Mouse (Mus musculus): ENCODE data around the gene Thsd7b. TPM values are rescaled to one million over a fixed set of nuclear protein-coding genes. Genes with fewer than 3 reads are reported as not detected.
"Not testable (repeated sequence)": the region's sequence is repeated elsewhere in the genome, so short reads cannot be mapped to it uniquely, and the experiment has no call there.

Gene Thsd7b
- total RNA-seq, 2 experiments from 2014 or later = 30.8 to 34.5 TPM

GRCm38 (mm10) chr1:129837776-129838175, 564.7 kb downstream of the Thsd7b start:
- no peak for DNase-seq (ENCODE audit: low spot score in 2 of 2)

GRCm38 (mm10) chr1:129838486-129838885, 565.4 kb downstream of the Thsd7b start:
- DNase-seq (ENCODE audit: low spot score in 2 of 2) = no peak

- DNase-seq (ENCODE audit: low spot score in 2 of 2) = peak in 1 of 2 experiments; percentile 25
Measured at GRCm38 (mm10) chr1:129843416-129843815, 570.3 kb downstream of the Thsd7b start.

- no peak for DNase-seq (ENCODE audit: low spot score in 2 of 2)
Measured at GRCm38 (mm10) chr1:129850007-129850564, 577.0 kb downstream of the Thsd7b start.

DNA sequence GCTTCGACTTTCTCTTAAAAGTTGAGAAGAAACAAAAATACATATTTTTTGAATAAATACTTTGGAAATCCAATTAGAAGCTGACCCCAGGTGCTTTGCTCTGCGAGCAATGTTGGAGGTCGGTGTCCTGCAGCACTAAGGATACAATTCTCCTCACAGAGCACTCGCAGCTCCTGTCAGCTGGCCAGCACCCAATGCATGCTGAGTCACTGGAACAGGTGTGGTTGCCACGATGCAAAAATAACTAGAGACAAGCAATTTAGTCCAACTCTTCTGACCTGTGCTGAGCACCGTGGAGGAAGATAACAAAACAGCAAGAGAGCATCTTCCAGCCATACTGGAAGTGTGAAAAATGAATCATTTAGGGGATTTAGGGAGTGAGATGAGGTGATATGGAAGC, 594.6 kb downstream of the Thsd7b start:
- no peak for DNase-seq (ENCODE audit: low spot score in 2 of 2)

GRCm38 (mm10) chr1:129874355-129874754, 601.3 kb downstream of the Thsd7b start:
- DNase-seq (ENCODE audit: low spot score in 2 of 2) = no peak

DNA sequence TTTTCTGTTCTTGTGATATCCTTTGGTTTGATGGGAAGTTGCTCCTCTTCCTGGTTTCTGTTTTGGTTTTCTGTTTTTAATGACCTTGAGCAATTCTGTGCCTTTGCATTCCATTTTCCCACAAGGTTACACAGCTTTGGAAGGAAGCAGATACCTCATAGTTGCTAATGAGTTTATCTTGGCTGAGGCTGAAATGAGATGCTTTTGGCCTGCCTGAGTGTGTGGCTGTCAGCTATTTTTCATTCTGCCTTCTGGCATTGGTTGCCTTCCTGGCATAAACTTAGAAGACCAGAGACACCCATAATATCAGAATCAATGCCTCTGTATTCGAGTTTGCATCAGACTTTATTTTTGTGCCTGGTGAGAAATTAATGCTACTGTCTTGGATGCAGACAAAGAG, 614.8 kb downstream of the Thsd7b start:
- DNase-seq (ENCODE audit: low spot score in 2 of 2) = no peak

- no peak for DNase-seq (ENCODE audit: low spot score in 2 of 2)
Measured at GRCm38 (mm10) chr1:129898121-129898520, 625.0 kb downstream of the Thsd7b start.

GRCm38 (mm10) chr1:129915484-129915883, 642.4 kb downstream of the Thsd7b start:
- DNase-seq (ENCODE audit: low spot score in 2 of 2) = no peak

DNA sequence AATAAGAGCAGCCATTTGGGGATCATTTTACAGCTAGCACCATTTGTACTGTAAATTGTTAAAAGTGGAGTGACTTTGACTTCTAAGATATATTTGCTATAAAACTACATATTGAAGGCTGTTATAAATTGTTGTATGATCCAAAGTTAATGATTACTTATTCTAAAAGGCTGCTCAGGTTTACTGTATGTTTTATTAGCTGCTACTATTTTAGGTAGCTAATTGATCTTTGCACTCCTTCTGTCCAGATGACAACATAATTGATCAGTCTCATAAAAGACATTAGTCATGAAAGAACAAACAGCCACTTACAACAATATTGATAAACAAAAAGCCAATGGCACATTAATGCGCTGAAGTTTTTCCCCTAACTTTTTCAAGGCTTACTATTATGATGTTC, 644.5 kb downstream of the Thsd7b start:
- DNase-seq (ENCODE audit: low spot score in 2 of 2) = no peak

DNA sequence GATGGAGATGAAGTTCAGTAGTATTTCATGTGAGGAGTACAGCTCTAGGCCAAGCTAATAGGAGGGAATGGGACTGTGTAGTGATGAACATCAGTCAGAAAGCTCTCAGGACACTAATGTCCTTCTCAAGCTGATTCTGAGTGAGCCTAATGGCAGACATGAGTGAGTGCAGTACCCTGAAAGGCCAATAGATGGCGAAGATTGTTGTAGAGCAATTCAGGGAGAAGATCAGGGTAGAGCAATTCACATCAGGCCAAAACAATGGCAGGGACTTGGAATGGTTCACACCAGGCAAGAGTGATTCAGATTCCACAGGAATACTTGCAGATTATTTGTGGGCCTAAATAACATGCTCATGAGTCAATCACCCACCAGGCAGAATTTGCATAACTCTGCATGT, 646.3 kb downstream of the Thsd7b start:
- no peak for DNase-seq (ENCODE audit: low spot score in 2 of 2)

GRCm38 (mm10) chr1:129931003-129931402, 657.9 kb downstream of the Thsd7b start:
- DNase-seq (ENCODE audit: low spot score in 2 of 2) = no peak

- no peak for DNase-seq (ENCODE audit: low spot score in 2 of 2)
Measured at GRCm38 (mm10) chr1:129943116-129943515, 670.0 kb downstream of the Thsd7b start.

GRCm38 (mm10) chr1:129947026-129947425, 673.9 kb downstream of the Thsd7b start:
- DNase-seq (ENCODE audit: low spot score in 2 of 2) = no peak

DNA sequence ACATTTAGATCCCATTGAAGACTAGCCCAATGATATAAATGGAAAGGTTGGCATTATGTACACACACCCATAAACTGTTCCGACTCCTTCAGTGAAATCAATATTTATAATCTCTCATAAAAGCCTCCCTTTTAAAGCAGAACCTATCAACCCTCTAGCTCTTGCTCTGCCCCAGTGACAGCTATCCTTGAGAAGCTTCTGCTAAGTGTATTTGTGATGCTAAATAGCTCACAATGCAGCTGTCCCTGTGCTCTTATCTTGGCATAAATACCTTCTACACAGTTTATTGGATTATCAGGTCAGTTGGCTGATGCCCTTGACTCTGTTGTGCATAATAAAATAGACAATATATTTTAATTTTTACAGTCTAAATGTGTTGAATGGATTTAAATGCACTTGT, 682.4 kb downstream of the Thsd7b start:
- no peak for DNase-seq (ENCODE audit: low spot score in 2 of 2)

DNA sequence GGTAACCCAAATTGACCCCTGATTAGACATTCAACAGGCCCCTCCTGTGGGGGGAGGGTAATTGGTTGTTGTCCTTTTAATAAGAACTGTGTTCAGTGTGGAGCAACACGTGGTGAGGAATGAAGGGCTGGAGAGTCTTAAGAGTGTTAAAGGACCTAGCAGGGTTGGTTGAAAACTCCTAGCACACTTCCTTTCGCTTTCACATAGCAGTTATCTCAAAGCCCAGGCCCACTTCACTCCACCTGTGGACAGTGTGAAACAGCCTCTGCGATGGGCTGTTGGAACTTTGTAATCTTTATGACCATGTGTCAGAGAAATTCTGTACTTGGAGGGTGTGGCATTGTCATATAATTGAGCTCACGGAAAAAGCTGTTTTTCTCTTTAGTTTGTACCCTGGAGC, 683.5 kb downstream of the Thsd7b start:
- DNase-seq (ENCODE audit: low spot score in 2 of 2) = no peak

- DNase-seq (ENCODE audit: low spot score in 2 of 2) = not testable (repeated sequence)
Measured at GRCm38 (mm10) chr1:129959352-129959751, 686.2 kb downstream of the Thsd7b start.

DNA sequence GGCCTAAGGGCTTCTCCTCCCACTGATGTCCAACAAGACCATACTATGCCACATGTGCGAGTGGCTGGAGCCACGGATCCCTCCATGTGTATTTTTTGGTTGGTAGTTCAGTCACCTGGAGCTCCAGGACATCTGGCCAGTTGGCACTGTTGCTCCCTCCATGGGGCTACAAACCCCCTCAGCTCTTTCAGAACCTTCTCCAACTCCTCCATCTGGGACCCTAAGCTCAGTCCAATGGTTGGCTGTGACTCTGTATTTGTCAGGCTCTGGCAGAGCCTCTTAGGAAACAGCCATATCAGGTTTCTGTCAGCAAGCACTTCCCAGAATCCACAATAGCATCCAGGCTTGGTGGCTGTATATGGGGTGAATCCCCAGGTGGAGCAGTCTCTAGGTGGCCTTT, 690.1 kb downstream of the Thsd7b start:
- peak; percentile 25 to 33 for DNase-seq (ENCODE audit: low spot score in 2 of 2)

GRCm38 (mm10) chr1:129989247-129989646, 716.1 kb downstream of the Thsd7b start:
- DNase-seq (ENCODE audit: low spot score in 2 of 2) = not testable (repeated sequence)

DNA sequence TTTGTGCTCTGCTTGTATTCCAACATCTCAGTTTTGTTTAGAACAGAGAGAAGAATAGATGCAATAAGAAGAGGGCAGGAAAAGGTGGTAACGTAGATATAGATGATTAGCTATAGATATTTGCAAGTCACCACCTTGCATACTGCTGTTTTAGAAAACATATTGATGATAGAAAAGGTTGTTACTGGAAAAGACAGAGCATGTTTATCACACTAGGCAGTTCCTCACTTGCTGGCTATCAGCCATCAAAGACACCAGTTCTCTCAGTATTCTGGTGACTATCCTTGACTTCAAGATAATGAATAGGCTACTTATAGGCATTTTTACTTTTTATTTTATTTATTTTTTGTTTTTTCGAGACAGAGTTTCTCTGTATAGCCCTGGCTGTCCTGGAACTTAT, 717.7 kb downstream of the Thsd7b start:
- no peak for DNase-seq (ENCODE audit: low spot score in 2 of 2)

GRCm38 (mm10) chr1:130055012-130055411, 781.9 kb downstream of the Thsd7b start:
- DNase-seq (ENCODE audit: low spot score in 2 of 2) = no peak

DNA sequence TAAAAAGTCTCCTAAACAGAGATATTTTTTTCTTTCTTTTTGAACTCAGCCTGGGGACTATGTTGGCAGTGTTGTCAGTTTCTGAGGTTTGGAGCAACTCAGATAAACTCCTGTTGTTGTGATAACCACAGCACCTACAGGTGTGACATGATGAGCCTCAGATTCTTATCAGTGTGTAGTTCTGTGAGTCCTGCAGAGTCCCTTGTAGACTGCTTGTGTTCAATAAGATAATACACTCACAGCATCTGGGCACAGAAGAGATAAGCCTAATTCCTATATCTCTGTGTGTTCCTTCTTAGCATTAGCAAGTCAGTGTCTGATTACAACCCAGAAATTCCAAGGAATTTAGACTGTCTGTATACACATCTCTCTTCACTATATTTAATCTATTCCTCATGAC, 789.0 kb downstream of the Thsd7b start:
- DNase-seq (ENCODE audit: low spot score in 2 of 2) = no peak

DNA sequence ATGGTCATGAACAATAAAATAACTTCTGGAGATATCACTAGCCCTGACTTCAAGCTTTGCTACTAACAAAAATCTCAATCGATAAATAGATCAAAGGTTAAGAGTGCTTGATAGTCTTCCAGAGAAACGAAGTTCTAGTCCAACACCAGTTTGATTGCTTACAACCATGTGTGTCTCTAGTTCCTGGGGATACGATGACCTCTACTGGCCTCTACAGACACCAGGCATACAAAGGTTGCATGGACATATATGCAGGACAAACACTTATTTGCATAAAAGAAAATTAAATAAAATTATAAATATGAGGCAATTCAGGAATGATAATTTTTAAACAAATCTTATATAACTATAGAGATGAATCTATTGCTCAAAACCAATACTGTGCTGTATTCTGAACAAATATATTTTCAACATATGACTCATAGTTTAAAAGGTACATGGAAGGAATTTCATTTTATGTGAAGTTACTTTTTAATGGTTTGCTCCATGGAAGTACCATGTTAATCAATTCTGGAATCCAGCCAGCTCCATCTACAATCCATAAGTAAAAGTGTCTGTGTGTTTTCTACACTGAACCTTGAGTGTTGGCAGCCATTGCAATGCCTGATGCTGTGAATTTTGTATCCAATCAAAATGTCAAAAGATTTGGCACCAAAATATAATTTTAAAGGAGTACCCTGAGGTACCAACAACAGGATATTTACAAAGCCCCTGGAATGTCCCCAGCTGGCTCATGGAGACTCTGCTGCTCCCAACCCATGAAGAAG, 793.3 kb downstream of the Thsd7b start:
- DNase-seq (ENCODE audit: low spot score in 2 of 2) = no peak
